In the genomic region with DNA sequence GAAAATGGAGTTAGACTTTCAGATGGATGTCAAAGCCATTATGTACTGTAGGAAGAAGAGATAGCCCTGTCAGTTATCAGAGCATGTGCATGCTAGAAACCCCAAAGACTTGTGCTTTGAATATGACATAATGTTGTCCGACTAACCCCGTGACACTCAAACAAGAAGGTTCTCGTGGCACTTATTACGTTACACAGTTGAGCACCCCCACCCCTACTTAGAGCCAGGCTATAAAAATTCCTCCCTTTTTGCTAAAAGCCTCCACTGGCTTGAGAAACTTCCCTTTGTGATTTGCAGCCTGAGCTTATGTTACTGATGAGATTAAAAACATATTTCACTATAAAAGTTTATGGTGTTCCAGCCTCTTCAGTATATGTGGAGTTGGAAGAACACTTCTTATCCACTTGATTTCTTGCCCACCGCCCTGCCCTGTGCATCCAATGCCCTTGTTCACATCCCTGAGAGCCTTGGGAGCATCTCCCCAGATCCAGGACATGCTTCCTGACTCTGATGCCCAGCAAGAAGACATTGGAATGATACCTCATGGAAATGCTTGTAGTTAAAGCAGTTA, we compare ENCODE assay signal across 26 mouse cellular contexts.
"Had no signal": no experiment of that assay in that cellular context is flagged by ENCODE, and none has a peak within 500 bp of the region (broad histone marks: within the 10 kb centered on the region; RNA-seq: fewer than 3 reads in every experiment).

No protein-coding gene starts in this region.

- H3K4me3 ChIP-seq: heart, adult 2 months; heart, embryonic 13.5 days; heart, embryonic 15.5 days; hindbrain, embryonic 13.5 days; hindbrain, embryonic 15.5 days; kidney, embryonic 15.5 days; liver, embryonic 13.5 days; liver, embryonic 15.5 days had no signal

- DNase-seq: gastrocnemius, postnatal 14 days; gastrocnemius, postnatal 36 days; heart, adult 11 months; heart, adult 2 months; heart, postnatal 14 days; heart, postnatal 36 days; kidney, adult 11 months; kidney, adult 2 months; kidney, adult 9 months; kidney, postnatal 14 days; kidney, postnatal 36 days; layer of hippocampus, adult 9-11 months; layer of hippocampus, postnatal 36 days; liver; liver, embryonic 13.5 days had no signal

- H3K4me2 ChIP-seq: heart, embryonic 11.5 days; heart, embryonic 13.5 days; heart, embryonic 15.5 days; hindbrain, embryonic 13.5 days; hindbrain, embryonic 15.5 days; kidney, embryonic 15.5 days; liver, embryonic 11.5 days; liver, embryonic 13.5 days; liver, embryonic 15.5 days had no signal

- H3K4me1 ChIP-seq: hindbrain, embryonic 15.5 days; liver, embryonic 13.5 days; liver, embryonic 15.5 days had no signal

- H3K27ac ChIP-seq: heart, adult 2 months; heart, embryonic 13.5 days; heart, embryonic 15.5 days; hindbrain, embryonic 13.5 days; hindbrain, embryonic 15.5 days; hindbrain, postnatal 0 days; kidney, embryonic 15.5 days; kidney, postnatal 0 days; liver, embryonic 13.5 days; liver, embryonic 15.5 days had no signal

- H3K9ac ChIP-seq: heart, embryonic 13.5 days; heart, embryonic 15.5 days; hindbrain, embryonic 13.5 days; hindbrain, embryonic 15.5 days; kidney, embryonic 15.5 days; liver, embryonic 13.5 days; liver, embryonic 15.5 days had no signal

- H3K36me3 ChIP-seq: kidney, embryonic 15.5 days; liver, embryonic 15.5 days had no signal

- ATAC-seq: hindbrain, postnatal 0 days; intestine, embryonic 16.5 days had no signal

- H3K27me3 ChIP-seq: heart, embryonic 13.5 days; heart, embryonic 15.5 days; hindbrain, embryonic 13.5 days; hindbrain, embryonic 15.5 days; kidney, embryonic 15.5 days; liver, embryonic 13.5 days; liver, embryonic 15.5 days had no signal

- H3K9me3 ChIP-seq: heart, embryonic 13.5 days; heart, embryonic 15.5 days; hindbrain, embryonic 13.5 days; hindbrain, embryonic 15.5 days; kidney, embryonic 15.5 days; liver, embryonic 13.5 days; liver, embryonic 15.5 days had no signal
